Mouse (Mus musculus): Measurements from ENCODE around the gene Irf2bpl. TPM values are rescaled to one million over a fixed set of nuclear protein-coding genes. Genes with fewer than 3 reads are reported as not detected.

Irf2bpl gene
- total and polyA plus RNA-seq, 3 experiments, result 7.0 to 19.6 (median 12.1) TPM

GRCm38 (mm10) chr12:86911482-86911931 lies 26.9 kb upstream of the Irf2bpl start:
- H3K36me3 ChIP-seq (replicated peaks in 1 of 2; ENCODE audit: control insufficient read depth in 1 of 2, insufficient read depth in 1 of 2, low read length in 1 of 2), result no peaks in the 10 kb centered on the region
- H3K9ac ChIP-seq (ENCODE audit: insufficient read depth, low read depth), result no peak overlapping the region
- H3K4me1 ChIP-seq (ENCODE audit: control insufficient read depth in 1 of 2, insufficient read depth in 2 of 2), result peaks cover 3 to 17% of the 10 kb centered on the region in 2 experiments
- no peak overlapping the region for H3K4me2 ChIP-seq (ENCODE audit: insufficient read depth, low read depth, poor library complexity, severe bottlenecking)
- no peak for DNase-seq (ENCODE audit: extremely low read depth)
- dilution Hi-C loops (cut with MboI; ENCODE audit: extremely low pct_ligation_motif_present, extremely low pct_unique_long_range_greater_than_20kb, low sequenced_read_pairs), result no loop called here
- no peaks in the 10 kb centered on the region for H3K27me3 ChIP-seq (replicated peaks)
- in situ Hi-C loops (cut with MboI; ENCODE audit: low pct_ligation_motif_present, low pct_unique_long_range_greater_than_20kb, low sequenced_read_pairs), result no loop called here
- no peak overlapping the region for H3K4me3 ChIP-seq (replicated peaks in 1 of 3; ENCODE audit: low read depth in 2 of 3, low read length in 2 of 3, poor library complexity in 1 of 3)
- no peaks in the 10 kb centered on the region for H3K9me3 ChIP-seq (replicated peaks; ENCODE audit: low read length)
- H3K79me2 ChIP-seq (replicated peaks; ENCODE audit: control insufficient read depth, extremely low read depth, insufficient read depth, poor library complexity, severe bottlenecking), result no peaks in the 10 kb centered on the region
- TF ChIP-seq ETS1 (conservative IDR thresholded peaks at IDR 0.05; ENCODE audit: low read depth, low read length) (no peak), ELF1 (IDR thresholded peaks at IDR 0.05; ENCODE audit: low read depth, low read length) (no peak), MAX (IDR thresholded peaks at IDR 0.05; ENCODE audit: low read length) (no peak), ZC3H11A (IDR thresholded peaks at IDR 0.05; ENCODE audit: low read depth, low read length) (no peak), MXI1 (IDR thresholded peaks at IDR 0.05; ENCODE audit: low read depth, low read length) (no peak), ZNF384 (IDR thresholded peaks at IDR 0.05; ENCODE audit: low read depth, low read length) (no peak), MAFK (IDR thresholded peaks at IDR 0.05; ENCODE audit: insufficient replicate concordance, low read length) (no peak), CHD1 (IDR thresholded peaks at IDR 0.05; ENCODE audit: low read depth, low read length) (no peak), EP300 (IDR thresholded peaks at IDR 0.05; ENCODE audit: low read length) (no peak), KAT2A (IDR thresholded peaks at IDR 0.05; ENCODE audit: insufficient replicate concordance, low read length) (no peak), MAZ (IDR thresholded peaks at IDR 0.05; ENCODE audit: low read depth, low read length) (no peak), JUND (conservative IDR thresholded peaks at IDR 0.05; ENCODE audit: low read depth, low read length) (no peak), ZMIZ1 (IDR thresholded peaks at IDR 0.05; ENCODE audit: low read depth, low read length) (no peak), GABPA (IDR thresholded peaks at IDR 0.05; ENCODE audit: insufficient replicate concordance, low read depth, low read length) (no peak), NRF1 (IDR thresholded peaks at IDR 0.05; ENCODE audit: low read depth, low read length) (no peak), TBP (conservative IDR thresholded peaks at IDR 0.05; ENCODE audit: low read depth, low read length) (no peak), E2F4 (IDR thresholded peaks at IDR 0.05; ENCODE audit: insufficient replicate concordance, low read depth, low read length) (no peak), ZKSCAN1 (IDR thresholded peaks at IDR 0.05; ENCODE audit: borderline replicate concordance, low read depth, low read length) (no peak), CHD2 (IDR thresholded peaks at IDR 0.05; ENCODE audit: low read length) (no peak)
- H3K27ac ChIP-seq (ENCODE audit: insufficient read depth, low read depth), result no peak overlapping the region

GRCm38 (mm10) chr12:86906395-86906794 lies 21.8 kb upstream of the Irf2bpl start:
- TF ChIP-seq MXI1 (IDR thresholded peaks at IDR 0.05; ENCODE audit: low read depth, low read length) (peak; percentile 43; the same call in 1 of the 2 replicates), NRF1 (IDR thresholded peaks at IDR 0.05; ENCODE audit: low read depth, low read length) (0 out of 2 replicates have a peak, but pooled peaks have one; percentile 26), MEF2A (IDR thresholded peaks at IDR 0.05; ENCODE audit: borderline replicate concordance, low read depth, low read length) (peak; percentile 50; the same call in 1 of the 2 replicates), POLR2A (IDR thresholded peaks at IDR 0.05; ENCODE audit: low read depth, low read length) (no peak), SMC3 (IDR thresholded peaks at IDR 0.05; ENCODE audit: low read depth, low read length) (peak; percentile 97), KAT2A (IDR thresholded peaks at IDR 0.05; ENCODE audit: insufficient replicate concordance, low read length) (no peak), SIN3A (IDR thresholded peaks at IDR 0.05; ENCODE audit: low read length) (no peak), ELF1 (IDR thresholded peaks at IDR 0.05; ENCODE audit: low read depth, low read length) (0 out of 2 replicates have a peak, but pooled peaks have one; percentile 22), RAD21 (IDR thresholded peaks at IDR 0.05; ENCODE audit: low read depth, low read length) (peak; percentile 92), TCF12 (IDR thresholded peaks at IDR 0.05; ENCODE audit: low read depth, low read length) (0 out of 2 replicates have a peak, but pooled peaks have one; percentile 32), ZC3H11A (IDR thresholded peaks at IDR 0.05; ENCODE audit: low read depth, low read length) (peak; percentile 93), MAFK (IDR thresholded peaks at IDR 0.05; ENCODE audit: insufficient replicate concordance, low read length) (no peak), RCOR1 (conservative IDR thresholded peaks at IDR 0.05; ENCODE audit: low read depth, low read length) (no peak), CHD1 (IDR thresholded peaks at IDR 0.05; ENCODE audit: low read depth, low read length) (no peak), IRF4 (IDR thresholded peaks at IDR 0.05; ENCODE audit: low read depth, low read length) (peak; percentile 58), CHD2 (IDR thresholded peaks at IDR 0.05; ENCODE audit: low read length) (peak; percentile 61), HCFC1 (IDR thresholded peaks at IDR 0.05; ENCODE audit: low read depth, low read length) (0 out of 2 replicates have a peak, but pooled peaks have one; percentile 23), MAZ (IDR thresholded peaks at IDR 0.05; ENCODE audit: low read depth, low read length) (peak; percentile 81; the same call in 1 of the 2 replicates), CTCF (conservative IDR thresholded peaks at IDR 0.05 in 1 of 2, IDR thresholded peaks at IDR 0.05 in 1 of 2; ENCODE audit: low read depth in 2 of 2, low read length in 2 of 2) (peak; percentile 39 to 98; a peak in 3 of 4 replicates)
- Histone ChIP-seq H3K27ac (ENCODE audit: insufficient read depth, low read depth) (no peak overlapping the region), H3K36me3 (replicated peaks in 1 of 2; ENCODE audit: control insufficient read depth in 1 of 2, insufficient read depth in 1 of 2, low read length in 1 of 2) (peaks cover 0 to 9% of the 10 kb centered on the region in 2 experiments), H3K27me3 (replicated peaks) (no peaks in the 10 kb centered on the region), H3K4me1 (ENCODE audit: control insufficient read depth in 1 of 2, insufficient read depth in 2 of 2) (peaks cover 7 to 21% of the 10 kb centered on the region in 2 experiments), H3K9ac (ENCODE audit: insufficient read depth, low read depth) (no peak overlapping the region; the same call in 1 of the 2 replicates), H3K79me2 (replicated peaks; ENCODE audit: control insufficient read depth, extremely low read depth, insufficient read depth, poor library complexity, severe bottlenecking) (no peaks in the 10 kb centered on the region), H3K9me3 (replicated peaks; ENCODE audit: low read length) (no peaks in the 10 kb centered on the region), H3K4me2 (ENCODE audit: insufficient read depth, low read depth, poor library complexity, severe bottlenecking) (no peak overlapping the region), H3K4me3 (replicated peaks in 1 of 3; ENCODE audit: low read depth in 2 of 3, low read length in 2 of 3, poor library complexity in 1 of 3) (no peak overlapping the region)
- DNase-seq (ENCODE audit: extremely low read depth), result peak; percentile 90
- in situ Hi-C loops (cut with MboI; ENCODE audit: low pct_ligation_motif_present, low pct_unique_long_range_greater_than_20kb, low sequenced_read_pairs) (loop anchor here (5.0 kb wide), 1 partner anchor 109 kb away; no protein-coding TSS in a partner anchor), dilution Hi-C loops (cut with MboI; ENCODE audit: extremely low pct_ligation_motif_present, extremely low pct_unique_long_range_greater_than_20kb, low sequenced_read_pairs) (no loop called here)

Data from CH12.LX (cell line).